Mouse (Mus musculus) CD4-positive, CD25-positive, alpha-beta regulatory T cell, adult 2 months (primary cell): Measurements from ENCODE around the gene Slc26a10.
"Not testable (repeated sequence)": the region's sequence is repeated elsewhere in the genome, so short reads cannot be mapped to it uniquely, and the experiment has no call there.

Experiments used
- DNase-seq: peaks from one replicate; pipeline ENCODE4 v3.0.0-alpha.2; 2012; ENCODE audit warnings: low read depth, low spot score

The Slc26a10 gene

DNA sequence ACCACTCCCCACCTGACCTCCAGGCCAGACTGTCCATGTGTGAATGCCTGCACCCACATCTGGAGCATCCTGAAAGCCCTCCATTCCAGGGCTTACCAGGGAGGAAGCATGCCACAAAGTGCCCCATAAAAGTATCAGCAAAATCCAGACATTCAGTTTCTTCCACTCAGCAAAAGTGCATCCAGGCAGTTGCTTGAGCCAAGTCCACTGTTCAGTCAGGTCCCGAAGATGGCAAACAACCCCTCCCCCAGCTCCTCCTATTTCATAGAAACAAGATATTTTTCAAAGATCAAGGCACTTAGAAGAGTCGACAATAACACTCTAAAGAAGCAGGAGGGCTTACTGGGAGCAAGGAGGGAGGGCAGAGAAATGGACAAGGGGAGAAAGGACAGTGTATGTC is 18.0 kb upstream of the Slc26a10 start:
- DNase-seq = no peak

DNA sequence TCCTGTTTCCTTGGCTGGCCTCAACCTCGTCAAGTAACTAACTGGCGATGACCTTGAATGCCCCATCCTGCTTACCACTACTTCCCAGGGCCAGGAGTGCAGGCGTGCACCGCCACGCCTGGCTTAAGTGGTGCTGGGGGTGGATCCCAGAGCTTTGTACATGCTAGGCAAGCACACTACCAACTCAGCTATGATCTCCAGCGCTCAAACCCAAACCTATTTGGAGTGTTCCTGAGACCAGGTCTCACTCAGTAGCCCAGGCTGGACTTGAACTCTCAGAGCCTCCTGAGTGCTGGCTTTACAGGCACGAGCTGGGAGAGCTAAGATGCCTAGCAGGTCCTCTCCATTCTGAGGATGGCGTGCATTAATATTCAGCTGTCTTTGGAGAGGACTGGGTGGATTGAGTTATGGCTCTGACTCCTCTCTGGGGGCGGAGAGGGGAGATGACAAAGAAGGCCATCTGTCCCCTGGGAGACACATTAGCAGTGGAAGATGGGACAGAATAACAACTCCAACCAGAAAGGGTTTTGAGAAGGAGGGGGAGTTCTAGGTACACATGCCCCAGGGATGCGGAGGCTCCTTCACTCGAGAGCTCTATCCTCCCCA is 17.2 kb upstream of the Slc26a10 start:
- no peak for DNase-seq

DNA sequence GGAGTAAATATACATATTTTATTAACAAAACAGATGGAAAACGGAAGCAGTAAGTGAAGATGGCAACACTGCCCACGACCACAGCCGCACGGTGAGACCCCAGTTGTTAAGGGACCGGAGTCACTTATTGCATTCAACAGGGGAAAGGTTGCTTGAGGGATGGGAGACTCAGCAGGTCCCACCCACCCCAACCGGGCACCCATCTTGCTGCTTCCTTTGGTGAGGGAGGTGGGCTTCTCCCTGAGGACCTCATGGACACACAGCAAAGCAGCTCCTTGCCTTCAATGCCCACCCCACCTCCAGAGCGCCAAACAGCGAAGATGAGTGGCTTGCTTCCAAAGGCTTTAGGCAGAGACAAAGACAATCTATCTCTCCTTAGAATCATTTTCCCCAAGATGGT is 16.7 kb upstream of the Slc26a10 start:
- no peak for DNase-seq

DNA sequence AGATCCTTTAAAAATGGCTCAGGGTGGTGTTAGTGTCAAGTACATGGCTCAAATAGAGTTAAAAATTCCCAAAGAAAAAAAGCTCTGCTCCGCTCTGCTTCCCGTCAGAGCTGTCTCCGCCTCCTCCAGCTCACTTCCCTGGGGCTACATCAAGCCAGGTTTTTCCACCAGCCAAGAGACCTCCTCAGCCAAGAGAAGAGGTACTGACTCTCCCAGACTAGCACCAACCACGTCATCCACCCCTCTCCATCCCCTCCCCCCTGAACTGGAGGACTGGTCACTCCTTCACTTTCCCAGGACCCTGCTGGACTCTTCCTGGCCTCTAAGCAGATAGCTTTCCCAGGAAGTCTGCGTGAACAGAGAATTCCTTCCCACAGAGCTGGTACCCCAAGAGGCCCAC is 15.9 kb upstream of the Slc26a10 start:
- DNase-seq = no peak

DNA sequence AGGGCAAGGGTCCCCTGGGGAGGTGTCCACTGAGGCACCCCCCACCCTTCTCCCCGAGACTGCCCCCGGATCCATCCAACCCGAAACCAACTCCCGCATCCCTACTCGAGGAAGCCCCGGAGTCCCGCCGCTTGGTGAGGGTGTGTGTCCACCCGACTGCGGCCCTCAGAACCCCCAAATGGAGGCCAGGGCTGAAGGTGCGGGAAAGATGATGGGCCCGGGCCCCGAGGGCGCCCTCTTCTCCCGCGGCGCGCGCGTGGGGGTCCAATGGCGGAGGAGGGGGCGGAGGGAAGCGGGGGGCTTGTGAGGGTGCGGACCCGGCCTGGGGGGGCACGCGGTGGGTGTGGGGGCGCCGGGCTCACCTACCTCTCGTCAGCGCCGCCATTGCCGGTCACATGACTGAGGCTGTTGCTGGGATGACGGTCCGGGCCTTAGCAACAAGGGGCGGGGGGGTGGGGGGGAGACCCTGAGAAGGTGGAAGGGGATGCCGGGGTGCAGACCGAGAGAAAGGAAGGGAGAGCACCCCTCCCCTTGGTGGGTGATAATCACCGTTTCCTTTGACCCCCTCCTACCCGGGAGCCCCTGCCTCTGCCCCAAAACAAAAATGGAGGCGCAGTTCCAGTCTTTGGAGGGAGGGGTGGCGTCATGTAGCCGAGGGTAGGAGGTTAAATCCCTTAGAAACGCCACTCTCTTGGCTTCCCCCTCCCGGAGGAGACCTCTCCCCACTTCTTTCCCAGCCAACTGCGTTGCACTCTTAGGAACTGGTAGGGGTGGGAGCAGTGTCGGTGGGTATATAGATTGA is 15.1 kb upstream of the Slc26a10 start, which contains the start of gene Dtx3:
Gene Dtx3, minus strand, starts transcription at position 401 of the 802 bp plus-strand sequence.
- peak; percentile 66 for DNase-seq

DNA sequence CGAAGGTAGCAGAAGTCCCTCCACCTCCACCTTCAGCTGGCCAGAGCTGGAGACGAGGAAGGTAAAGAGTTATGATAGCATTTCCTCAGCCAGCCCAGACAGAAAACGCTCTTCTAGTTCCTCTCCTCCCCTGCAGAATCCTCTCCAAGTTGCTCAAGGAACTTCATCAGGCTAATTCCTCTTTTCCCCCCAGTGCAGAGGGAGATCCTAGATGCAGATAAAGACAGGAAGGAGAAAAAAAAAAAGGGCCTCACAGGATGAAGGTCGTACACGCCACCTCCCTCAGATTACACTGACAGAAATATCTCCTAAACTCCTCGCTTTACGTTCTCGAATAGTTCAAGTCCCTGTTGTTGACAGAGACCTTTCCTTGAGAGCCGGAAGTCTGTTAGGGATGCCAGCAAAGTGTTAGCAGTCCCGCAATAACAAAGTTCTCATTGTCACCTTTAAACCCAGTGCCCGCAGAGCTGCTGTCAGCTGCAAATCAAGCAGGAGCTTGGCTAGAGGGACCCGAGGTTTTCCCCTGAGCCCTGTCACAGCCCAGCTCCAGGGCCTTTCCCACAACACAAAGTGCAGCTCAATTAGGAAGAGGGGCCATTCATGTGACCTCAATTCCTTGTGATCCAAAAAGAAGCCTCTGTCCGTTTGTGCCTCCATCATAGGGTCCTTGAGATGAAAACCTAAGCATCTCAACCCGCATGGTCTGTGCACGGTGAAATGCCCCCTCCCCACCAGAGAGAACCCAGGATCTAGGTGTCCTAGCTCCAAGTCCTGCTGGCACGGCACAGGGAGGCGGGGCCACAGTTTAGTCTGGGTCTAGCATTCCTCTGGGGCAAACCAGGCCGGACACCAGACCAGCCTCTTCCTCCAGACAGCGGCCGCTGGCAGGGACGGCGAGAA is 14.2 kb upstream of the Slc26a10 start:
- peak; percentile 39 for DNase-seq

DNA sequence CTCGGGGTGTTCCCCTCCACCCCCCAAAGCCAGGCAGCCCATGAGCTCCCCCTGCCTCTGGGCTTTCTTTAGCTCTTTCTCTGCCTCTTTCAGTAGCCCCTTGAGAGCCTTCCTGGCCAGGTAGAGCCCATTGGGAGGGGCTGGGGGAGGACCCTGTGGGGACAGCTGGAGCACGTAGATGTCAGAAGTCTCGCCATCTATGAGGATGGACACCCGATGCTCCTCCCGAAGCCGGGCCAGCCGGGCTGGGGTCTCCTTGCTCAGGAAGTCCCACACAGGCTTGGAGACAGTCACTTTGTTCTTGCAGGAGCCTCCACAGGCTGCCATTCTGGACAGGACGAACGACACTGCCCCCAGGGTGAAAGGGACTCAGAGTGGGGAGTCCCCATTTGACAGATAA is 12.6 kb upstream of the Slc26a10 start:
- no peak for DNase-seq

DNA sequence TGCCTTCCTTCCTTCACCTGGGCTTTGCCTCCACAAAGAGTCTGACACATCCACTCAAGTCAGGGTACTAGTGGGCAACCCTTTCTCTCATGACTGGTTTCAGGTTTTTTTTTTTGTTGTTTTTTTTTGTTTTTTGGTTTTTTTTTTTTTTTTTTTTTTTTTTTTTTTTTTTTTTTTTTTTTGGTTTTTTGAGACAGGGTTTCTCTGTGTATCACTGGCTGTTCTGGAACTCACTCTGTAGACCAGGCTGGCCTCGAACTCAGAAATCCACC is 11.5 kb upstream of the Slc26a10 start:
- not testable (repeated sequence) for DNase-seq

DNA sequence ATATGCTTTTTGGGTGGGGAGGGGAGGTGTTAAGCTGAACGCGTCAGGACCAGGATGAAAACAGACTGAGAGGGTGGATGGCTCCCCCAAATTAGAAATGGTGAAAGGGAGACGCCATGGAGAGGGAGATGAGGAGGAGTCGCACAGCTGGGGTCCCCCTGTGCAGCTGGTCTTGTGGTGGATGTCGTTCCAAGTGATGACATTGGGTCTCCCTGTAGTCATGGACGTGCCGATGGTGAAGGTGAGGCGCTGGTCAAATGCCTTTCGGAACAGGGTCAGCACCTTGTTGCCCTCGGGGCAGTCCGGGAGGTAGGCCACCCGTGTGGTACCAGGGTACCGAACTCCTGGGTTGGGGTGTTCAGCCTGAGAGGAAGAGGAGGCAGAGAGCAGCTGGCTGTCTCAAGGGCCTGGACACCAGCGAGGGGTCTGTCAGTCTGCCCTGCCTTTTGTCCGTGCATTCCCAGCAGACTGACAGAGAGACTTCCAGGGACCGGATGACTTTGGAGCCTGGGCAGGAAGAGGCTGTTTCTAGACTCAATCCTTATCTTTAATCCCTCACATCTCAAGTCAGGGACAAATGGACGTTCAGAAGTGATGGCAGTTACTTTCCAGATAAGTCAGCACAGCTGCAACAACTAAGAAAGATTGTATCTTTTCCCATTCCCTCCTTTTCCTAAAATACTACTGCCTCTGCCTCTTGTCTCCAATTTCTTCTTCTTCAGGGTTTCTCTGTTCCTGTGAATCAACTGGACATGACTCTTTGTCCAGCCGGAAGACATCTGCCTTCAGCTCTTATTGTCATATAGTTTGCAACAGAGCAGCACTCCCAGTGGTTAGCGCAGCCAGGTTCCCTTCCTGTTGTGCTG is 11.0 kb upstream of the Slc26a10 start:
- no peak for DNase-seq

DNA sequence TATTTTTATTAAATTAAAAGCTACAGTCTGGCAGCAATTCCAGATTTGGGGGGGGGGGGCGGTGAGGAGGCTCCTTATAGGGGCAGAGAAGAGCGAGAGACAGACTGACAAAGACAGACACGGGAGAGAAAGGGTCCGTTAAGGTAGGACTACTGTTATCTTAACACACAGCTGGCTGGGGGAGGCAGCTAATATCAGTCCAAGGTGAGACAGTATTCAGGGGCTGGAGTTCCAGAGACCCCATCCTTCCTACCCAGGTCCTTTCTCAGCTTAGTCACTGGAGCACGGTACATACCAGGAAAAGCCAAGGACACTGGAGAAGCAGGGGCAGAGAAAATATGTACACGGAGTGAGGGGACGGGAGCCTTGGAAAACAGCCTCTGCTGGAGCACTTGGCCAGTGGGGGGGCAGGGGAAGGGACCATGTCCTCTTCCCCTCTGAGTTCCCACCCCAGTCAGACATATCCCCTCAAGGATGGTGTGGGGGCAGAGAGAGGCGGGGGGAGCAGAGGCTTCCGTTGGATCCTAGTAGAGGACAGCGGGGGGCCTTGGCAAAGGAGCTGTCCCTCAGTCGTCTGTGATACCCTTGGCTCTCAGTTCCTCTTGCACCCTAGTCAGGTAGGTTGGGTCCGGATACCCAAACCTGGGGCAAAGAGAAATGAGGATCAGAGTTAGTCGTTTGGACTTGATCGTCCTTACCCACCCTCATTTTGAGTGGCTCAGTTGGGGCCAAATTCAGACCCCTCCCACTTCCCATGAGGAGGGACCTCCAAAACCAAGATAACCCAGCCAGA is 10.1 kb upstream of the Slc26a10 start:
- DNase-seq = peak; percentile 2

DNA sequence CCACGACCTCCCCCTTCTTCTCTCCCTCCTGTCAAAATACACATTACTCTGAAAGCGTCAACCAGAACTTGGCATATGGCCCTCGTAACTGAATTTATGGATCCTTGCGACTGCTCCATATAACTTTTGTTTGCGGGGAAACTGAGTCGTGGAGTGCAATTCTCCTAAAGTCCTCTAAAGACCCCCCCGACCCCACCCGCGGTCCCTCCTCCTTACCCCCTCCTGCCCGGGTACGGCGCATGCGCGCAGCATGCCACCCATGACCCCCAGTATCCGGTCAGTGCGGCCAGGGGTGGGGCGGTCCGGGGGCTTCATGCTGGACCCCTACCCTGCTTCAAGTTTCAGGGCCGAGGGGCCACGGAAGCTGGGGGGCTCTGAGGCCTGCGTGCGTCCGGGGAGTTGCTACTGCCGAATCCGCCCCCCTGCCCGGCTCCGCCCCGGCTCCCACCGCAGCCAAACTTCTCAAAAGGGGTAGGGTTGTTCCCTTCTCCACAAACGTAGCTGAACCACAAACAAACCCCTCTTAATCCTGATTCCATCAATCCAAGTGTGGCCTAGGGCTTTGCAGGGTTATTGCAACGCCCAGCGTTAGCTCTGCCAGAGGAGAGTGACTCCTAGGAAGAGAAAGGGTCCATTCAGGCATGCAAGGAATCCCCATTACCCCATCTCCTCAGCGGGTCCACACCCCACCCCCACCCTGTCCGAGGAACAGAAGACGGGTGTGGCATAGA is 9.4 kb upstream of the Slc26a10 start, which contains the start of gene Arhgef25:
Gene Arhgef25, minus strand, starts transcription at position 433 of the 731 bp plus-strand sequence.
- peak; percentile 13 for DNase-seq

DNA sequence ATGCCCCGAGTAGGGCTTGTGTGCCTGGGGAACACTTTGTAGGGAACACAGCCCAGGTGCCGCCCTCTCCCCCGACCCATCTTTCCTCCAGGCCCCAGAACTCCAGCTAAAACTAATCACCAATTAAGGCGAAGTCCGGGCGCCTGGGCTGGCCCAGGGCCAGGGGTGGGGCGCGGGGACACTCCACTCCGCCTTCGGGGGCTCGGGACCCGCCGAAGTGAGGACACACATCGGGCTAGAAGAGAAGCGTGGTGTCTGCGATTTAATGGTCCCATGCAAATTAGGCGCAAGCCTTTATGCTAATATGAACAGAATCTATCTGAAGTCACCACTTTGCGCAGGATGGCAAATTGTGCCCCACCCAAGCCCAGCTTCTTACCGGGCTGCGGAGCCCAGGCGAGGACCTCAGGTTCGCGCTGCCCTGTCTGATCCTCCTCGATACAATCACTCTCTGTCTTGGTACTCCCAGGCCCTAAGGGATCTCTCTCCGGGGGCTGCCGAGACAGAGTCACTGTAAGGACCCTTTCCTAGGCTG is 8.7 kb upstream of the Slc26a10 start:
- peak; percentile 51 for DNase-seq

DNA sequence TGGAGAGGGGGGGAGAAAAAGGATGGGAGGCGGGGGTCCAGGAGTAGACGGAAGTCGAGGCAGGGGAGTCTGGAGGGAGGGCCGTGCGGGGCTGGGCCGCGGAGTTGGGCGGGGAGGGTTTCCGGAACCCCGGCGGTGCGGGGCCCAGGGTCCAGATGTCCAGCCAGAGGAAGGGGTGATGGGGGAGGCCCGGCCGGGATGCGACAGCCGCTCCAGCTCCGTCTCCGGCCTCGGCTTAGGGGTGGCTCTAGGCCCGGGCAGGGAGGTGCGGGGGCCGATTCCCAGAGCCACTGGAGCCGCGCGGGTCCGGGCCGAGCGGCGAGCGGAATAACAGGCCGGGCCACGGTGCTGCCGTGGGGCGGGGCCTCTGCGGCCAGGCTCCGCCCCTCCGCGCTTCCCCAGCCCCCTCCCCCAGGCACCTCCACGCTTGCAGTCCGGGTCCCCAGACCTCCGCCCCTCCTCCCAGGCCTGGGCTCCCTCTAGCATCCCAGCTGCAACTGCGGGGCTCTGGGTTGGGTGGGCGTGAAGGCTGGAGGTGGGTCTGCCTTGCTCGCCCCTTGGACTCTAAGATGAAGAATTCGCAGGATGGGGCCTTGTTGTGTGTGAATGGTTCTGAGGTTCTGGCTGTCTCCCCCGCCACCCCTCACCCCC is 8.1 kb upstream of the Slc26a10 start:
- peak; percentile 53 for DNase-seq

DNA sequence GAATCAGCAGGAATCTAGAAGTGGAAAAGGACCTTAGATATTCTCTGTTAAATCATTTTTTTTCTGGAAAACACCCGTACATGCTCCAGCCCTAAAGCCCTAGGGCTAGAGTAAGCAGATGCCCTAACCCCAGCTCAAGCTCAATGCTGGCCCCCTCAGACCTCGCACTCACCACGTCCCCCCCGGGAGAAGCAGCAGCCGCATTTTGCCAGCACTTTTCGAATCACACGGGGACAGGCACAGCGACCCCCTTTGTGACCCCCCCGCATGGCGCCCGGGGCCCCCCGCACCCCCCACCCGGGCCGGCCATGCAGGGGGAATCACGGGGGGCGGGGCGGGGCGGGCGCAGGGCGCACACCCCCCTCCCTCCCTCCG is 7.6 kb upstream of the Slc26a10 start:
- no peak for DNase-seq

DNA sequence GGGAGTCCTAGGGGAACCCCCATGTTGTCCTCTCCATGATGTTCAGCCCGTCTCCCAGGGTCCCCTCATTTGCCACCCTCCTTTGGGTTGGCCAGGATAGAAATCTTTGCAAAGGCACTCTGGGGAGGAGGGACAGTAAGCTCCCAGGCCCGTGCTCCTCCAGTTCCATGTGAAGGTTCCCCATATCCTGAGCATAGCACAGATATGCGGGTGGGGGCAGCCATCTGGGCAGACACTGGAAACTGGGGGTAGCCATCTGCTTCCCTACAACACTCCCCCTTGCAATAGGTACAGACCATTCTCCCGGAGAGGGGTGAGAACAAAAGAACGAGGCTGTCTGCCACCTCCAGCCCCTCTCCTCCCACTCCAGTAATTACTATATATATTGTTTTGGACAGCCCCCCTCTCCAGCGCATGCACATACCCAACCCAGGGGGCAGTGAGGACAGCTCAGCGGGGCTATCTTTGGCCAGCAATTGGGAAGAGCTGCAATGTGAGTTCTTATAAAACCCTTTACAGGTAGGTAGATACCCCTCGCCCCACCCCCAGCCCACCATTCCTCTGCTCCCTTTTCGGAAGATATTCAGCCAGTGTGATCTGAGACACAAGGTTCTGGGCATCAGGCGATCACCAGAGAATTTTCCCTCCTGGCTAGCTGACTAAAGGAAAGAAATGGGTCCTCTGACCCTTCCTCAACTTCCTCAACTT is 7.1 kb upstream of the Slc26a10 start:
- DNase-seq = peak; percentile 2

DNA sequence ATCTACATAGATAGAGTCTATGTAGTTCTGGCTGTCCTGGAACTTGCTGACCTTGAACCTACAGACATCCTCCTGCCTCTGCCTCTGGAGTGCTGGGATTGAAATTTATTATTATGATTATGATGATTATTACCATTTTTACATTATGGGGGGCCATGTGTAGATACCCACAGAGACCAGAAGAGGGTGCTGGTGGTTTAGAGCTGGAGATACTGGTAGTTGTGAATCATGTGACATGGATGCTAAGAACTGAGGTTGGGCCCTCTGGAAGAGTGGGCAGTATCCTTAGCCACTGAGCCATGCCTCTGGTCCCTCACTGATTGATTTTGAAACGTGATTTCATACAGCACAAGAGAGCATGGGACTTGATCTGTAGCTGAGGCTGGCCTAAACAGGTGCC is 6.0 kb upstream of the Slc26a10 start:
- peak; percentile 37 for DNase-seq

DNA sequence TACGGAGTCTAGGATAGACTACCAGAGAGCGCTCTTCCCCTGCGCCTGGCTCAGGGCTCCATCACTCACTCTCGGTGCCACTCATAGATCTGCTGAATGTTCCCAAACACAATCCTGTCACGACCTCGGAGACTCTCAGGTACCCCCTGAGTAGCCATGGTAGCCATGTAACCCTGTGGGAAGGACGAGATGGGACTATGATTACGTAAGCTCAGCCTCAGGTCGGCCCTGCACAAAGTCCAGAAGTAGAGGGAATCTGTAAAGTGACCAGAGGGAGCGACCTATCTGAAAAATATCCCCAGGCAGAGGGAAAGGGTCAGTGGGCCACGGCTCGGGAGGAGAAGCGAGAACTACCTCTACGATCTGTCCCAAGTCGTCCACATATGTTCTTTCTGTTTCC is 5.1 kb upstream of the Slc26a10 start:
- peak; percentile 2 for DNase-seq

DNA sequence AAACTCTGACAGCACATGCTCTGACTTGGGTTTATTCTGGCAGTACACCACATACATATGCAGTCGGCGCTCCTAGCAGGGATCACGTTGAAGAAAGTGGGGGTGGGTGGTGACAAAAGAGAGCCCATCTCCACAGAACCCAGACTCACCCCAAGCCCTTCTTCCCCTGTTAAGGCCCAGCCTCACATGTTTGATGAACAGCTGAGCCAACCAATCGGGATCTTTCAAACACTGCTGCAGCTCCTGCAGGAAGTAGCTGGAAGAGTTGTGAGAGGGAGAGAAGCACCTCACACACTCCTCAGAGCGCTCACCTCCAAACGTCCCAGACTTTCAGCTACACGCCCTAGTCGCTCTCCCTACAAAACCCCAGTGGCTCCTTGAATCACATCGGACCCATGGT is 4.7 kb upstream of the Slc26a10 start:
- DNase-seq = peak; percentile 29

DNA sequence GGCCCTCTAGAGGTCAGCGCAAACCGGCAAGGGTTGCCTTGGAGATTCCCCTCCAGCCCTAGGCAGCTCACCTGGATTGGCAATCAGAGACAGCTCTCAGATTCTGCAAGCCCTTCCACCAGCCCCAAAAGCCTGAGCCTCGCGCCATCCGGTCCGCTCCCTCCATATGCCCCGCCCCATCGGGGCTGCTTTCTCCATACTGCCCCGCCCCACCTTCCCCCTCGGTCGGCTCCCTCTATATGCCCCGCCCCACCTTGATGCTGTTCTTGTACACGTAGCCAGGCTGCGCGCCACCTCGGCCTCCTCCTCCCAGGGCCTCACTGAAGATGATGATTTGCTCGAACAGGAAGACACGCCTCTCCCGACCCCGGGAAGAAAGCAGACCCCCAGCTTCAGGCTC is 3.3 kb upstream of the Slc26a10 start:
- DNase-seq = peak; percentile 58
